Mouse (Mus musculus): ENCODE data around the gene Fam213a. TPM values are rescaled to one million over a fixed set of nuclear protein-coding genes. Genes with fewer than 3 reads are reported as not detected.

The Fam213a gene
- polyA plus RNA-seq, 1 experiment from 2014 or later, result 96.8 TPM

- ATAC-seq (replicated peaks; ENCODE audit: low FRiP score), result no peak
- no peak overlapping the region for H3K9ac ChIP-seq
- H3K27ac ChIP-seq, result no peak overlapping the region
- peaks cover 27% of the 10 kb centered on the region for H3K4me1 ChIP-seq
- H3K36me3 ChIP-seq, result peaks cover 29% of the 10 kb centered on the region
- no peaks in the 10 kb centered on the region for H3K27me3 ChIP-seq
- no peak overlapping the region for H3K4me3 ChIP-seq (replicated peaks)
- no peak overlapping the region for H3K4me2 ChIP-seq
- H3K9me3 ChIP-seq (replicated peaks), result no peaks in the 10 kb centered on the region
- 50% methylated on average over 4 of the region's 4 CpGs for WGBS
Observed at GRCm38 (mm10) chr14:41000801-41001200, 12.8 kb downstream of the Fam213a start.

DNA sequence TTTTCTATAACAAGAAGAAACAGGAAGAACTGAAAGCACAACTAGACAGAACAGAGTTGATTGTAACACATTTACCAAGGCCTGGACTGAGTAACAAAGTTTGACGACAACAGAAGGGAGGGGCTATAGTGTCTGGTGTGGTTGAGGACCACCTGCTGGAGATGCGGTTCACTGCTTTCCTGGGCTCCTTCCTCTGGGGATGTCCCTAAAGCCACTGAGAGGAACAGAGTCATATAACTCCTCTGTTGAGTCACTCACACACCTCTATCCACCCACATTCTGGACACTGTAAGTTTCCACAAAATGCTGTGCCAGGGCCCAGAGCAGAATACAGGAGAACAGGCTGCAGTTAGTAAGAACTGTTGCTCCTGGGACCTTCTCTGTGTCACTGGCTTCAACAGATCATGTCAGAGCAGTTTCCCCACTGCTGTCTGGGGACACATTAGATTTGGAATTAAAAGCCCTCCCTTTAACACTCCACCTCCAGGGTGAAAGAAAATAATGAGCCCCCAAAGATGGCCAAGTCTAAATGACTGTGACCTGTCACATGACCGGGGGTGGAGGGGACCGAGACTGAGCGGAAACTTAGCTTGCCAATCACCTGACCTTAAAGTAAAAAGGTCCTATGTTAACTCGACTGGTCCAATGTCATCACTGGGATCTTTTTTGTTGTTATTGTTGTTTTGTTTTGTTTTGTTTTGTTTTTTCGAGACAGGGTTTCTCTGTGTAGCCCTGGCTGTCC, 13.5 kb downstream of the Fam213a start:
- peak; percentile 35 for ATAC-seq (replicated peaks; ENCODE audit: low FRiP score)
- H3K27ac ChIP-seq, result peak overlapping the region; percentile 22; the same call in 1 of the 2 replicates
- no peak overlapping the region for H3K4me2 ChIP-seq
- no peak overlapping the region for H3K9ac ChIP-seq
- no peak overlapping the region for H3K4me3 ChIP-seq (replicated peaks)
- H3K9me3 ChIP-seq (replicated peaks), result no peaks in the 10 kb centered on the region
- peaks cover 29% of the 10 kb centered on the region for H3K36me3 ChIP-seq
- H3K27me3 ChIP-seq, result no peaks in the 10 kb centered on the region
- peaks cover 26% of the 10 kb centered on the region for H3K4me1 ChIP-seq
- 74% methylated on average over 7 of the region's 7 CpGs for WGBS

DNA sequence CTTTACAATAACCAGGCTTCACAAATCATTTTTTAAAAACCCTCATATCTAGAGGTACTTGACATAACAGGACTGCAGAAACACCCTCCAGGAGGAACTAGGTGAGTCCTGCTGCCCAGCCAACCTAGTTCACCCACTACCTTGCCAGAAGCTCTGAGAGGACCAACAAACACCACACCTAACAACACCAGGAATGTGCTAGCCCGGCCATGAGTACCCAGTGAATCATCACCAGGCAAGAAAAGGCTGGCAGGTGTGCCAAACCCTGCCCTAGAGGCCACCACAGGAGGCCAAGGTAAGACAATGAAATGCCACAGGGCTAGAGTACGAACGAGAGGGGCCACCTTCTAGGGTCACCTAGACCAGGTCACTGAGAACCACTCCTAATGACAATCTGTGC, 17.4 kb downstream of the Fam213a start:
- Histone ChIP-seq H3K4me1 (peaks cover 12% of the 10 kb centered on the region), H3K27ac (no peak overlapping the region), H3K27me3 (no peaks in the 10 kb centered on the region), H3K36me3 (peaks cover 46% of the 10 kb centered on the region), H3K9ac (no peak overlapping the region), H3K4me2 (no peak overlapping the region), H3K4me3 (replicated peaks) (no peak overlapping the region), H3K9me3 (replicated peaks) (no peaks in the 10 kb centered on the region)
- 83% methylated on average over 3 of the region's 3 CpGs for WGBS
- no peak for ATAC-seq (replicated peaks; ENCODE audit: low FRiP score)

- Histone ChIP-seq H3K4me1 (0 out of 2 replicates have a peak, but pooled peaks cover 7% of the 10 kb centered on the region), H3K27ac (no peak overlapping the region), H3K9me3 (replicated peaks) (no peaks in the 10 kb centered on the region), H3K9ac (no peak overlapping the region), H3K36me3 (peaks cover 28% of the 10 kb centered on the region), H3K4me2 (no peak overlapping the region), H3K27me3 (no peaks in the 10 kb centered on the region), H3K4me3 (replicated peaks) (no peak overlapping the region)
- 80% methylated on average over 6 of the region's 6 CpGs for WGBS
- no peak for ATAC-seq (replicated peaks; ENCODE audit: low FRiP score)
Observed at GRCm38 (mm10) chr14:40992464-40992863, 21.1 kb downstream of the Fam213a start.

DNA sequence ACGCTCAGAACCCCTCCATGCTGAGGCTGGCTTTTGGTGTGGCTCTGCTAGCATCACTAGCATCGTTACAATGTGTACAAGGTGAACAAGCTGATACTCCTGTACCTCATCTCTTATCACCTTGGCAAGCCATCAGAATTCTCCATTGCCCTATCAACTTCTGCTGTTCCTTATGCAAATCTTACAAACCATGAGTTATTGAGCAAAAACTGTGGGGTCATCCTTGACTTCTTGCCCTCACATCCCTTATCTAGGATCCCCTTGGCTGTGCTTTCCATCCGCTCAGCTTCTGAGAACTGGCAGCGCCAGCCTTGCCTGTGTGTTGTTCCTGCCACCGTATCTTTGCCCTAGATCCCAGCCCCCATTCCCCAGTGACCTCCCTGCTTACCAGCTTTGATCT, 24.8 kb downstream of the Fam213a start:
- H3K4me2 ChIP-seq, result no peak overlapping the region
- H3K4me1 ChIP-seq, result 0 out of 2 replicates have a peak, but pooled peaks cover 3% of the 10 kb centered on the region
- H3K27ac ChIP-seq, result no peak overlapping the region
- H3K4me3 ChIP-seq (replicated peaks), result no peak overlapping the region
- H3K36me3 ChIP-seq, result peaks cover 4% of the 10 kb centered on the region; the same call in 1 of the 2 replicates
- 85% methylated on average over 5 of the region's 5 CpGs for WGBS
- H3K9ac ChIP-seq, result no peak overlapping the region
- no peak for ATAC-seq (replicated peaks; ENCODE audit: low FRiP score)
- no peaks in the 10 kb centered on the region for H3K9me3 ChIP-seq (replicated peaks)
- no peaks in the 10 kb centered on the region for H3K27me3 ChIP-seq

DNA sequence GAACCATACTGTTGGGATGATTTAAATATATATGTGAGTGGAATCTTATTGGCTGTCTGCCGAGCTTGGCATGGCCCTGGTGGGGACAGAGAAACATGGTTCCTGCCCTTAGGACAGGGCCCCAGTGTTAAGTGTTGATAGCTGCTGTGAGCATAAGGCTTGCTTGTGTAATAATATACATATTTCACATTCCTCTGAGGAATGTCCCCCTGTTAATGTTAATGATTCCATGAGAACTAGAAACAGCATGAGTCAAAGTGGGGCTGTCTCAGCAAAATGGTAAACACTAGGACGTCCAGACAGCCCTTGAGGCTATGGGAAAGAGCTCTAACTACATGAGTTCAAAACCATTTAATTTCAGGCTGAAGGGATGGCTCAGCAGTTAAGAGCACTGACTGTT, 26.4 kb downstream of the Fam213a start:
- Histone ChIP-seq H3K9me3 (replicated peaks) (no peaks in the 10 kb centered on the region), H3K4me2 (no peak overlapping the region), H3K4me3 (replicated peaks) (no peak overlapping the region), H3K27me3 (no peaks in the 10 kb centered on the region), H3K27ac (no peak overlapping the region), H3K36me3 (no peaks in the 10 kb centered on the region), H3K9ac (no peak overlapping the region), H3K4me1 (0 out of 2 replicates have a peak, but pooled peaks cover under 1% of the 10 kb centered on the region)
- 79% methylated on average over 2 of the region's 2 CpGs for whole genome bisulfite sequencing
- ATAC-seq (replicated peaks; ENCODE audit: low FRiP score), result no peak

GRCm38 (mm10) chr14:40985635-40986034, 28.0 kb downstream of the Fam213a start:
- ATAC-seq (replicated peaks; ENCODE audit: low FRiP score), result no peak
- Histone ChIP-seq H3K4me3 (replicated peaks) (no peak overlapping the region), H3K27ac (no peak overlapping the region), H3K9me3 (replicated peaks) (no peaks in the 10 kb centered on the region), H3K4me1 (no peaks in the 10 kb centered on the region), H3K9ac (no peak overlapping the region), H3K36me3 (no peaks in the 10 kb centered on the region), H3K4me2 (no peak overlapping the region), H3K27me3 (no peaks in the 10 kb centered on the region)
- 76% methylated on average over 4 of the region's 4 CpGs for WGBS

- no peaks in the 10 kb centered on the region for H3K27me3 ChIP-seq
- H3K36me3 ChIP-seq, result no peaks in the 10 kb centered on the region
- no peak overlapping the region for H3K4me3 ChIP-seq (replicated peaks)
- H3K27ac ChIP-seq, result no peak overlapping the region
- ATAC-seq (replicated peaks; ENCODE audit: low FRiP score), result no peak
- no peak overlapping the region for H3K4me2 ChIP-seq
- H3K4me1 ChIP-seq, result 0 out of 2 replicates have a peak, but pooled peaks cover 4% of the 10 kb centered on the region
- H3K9ac ChIP-seq, result no peak overlapping the region
- WGBS, result 63% methylated on average over 1 of the region's 1 CpGs
- H3K9me3 ChIP-seq (replicated peaks), result no peaks in the 10 kb centered on the region
Observed at GRCm38 (mm10) chr14:40979723-40980122, 33.9 kb downstream of the Fam213a start.

GRCm38 (mm10) chr14:40979002-40979401, 34.6 kb downstream of the Fam213a start:
- Histone ChIP-seq H3K4me2 (no peak overlapping the region), H3K36me3 (no peaks in the 10 kb centered on the region), H3K9ac (no peak overlapping the region), H3K4me3 (replicated peaks) (no peak overlapping the region), H3K27me3 (no peaks in the 10 kb centered on the region), H3K9me3 (replicated peaks) (no peaks in the 10 kb centered on the region), H3K4me1 (0 out of 2 replicates have a peak, but pooled peaks cover 4% of the 10 kb centered on the region), H3K27ac (no peak overlapping the region)
- WGBS, result 51% methylated on average over 4 of the region's 4 CpGs
- ATAC-seq (replicated peaks; ENCODE audit: low FRiP score), result peak; percentile 92

GRCm38 (mm10) chr14:40975127-40975721, 38.4 kb downstream of the Fam213a start:
- WGBS, result 75% methylated on average over 6 of the region's 6 CpGs
- H3K9ac ChIP-seq, result no peak overlapping the region
- no peak overlapping the region for H3K4me3 ChIP-seq (replicated peaks)
- H3K36me3 ChIP-seq, result no peaks in the 10 kb centered on the region
- H3K27me3 ChIP-seq, result no peaks in the 10 kb centered on the region
- ATAC-seq (replicated peaks; ENCODE audit: low FRiP score), result peak; percentile 72
- no peak overlapping the region for H3K4me2 ChIP-seq
- H3K4me1 ChIP-seq, result 0 out of 2 replicates have a peak, but pooled peaks cover 4% of the 10 kb centered on the region
- H3K27ac ChIP-seq, result no peak overlapping the region
- H3K9me3 ChIP-seq (replicated peaks), result no peaks in the 10 kb centered on the region

DNA sequence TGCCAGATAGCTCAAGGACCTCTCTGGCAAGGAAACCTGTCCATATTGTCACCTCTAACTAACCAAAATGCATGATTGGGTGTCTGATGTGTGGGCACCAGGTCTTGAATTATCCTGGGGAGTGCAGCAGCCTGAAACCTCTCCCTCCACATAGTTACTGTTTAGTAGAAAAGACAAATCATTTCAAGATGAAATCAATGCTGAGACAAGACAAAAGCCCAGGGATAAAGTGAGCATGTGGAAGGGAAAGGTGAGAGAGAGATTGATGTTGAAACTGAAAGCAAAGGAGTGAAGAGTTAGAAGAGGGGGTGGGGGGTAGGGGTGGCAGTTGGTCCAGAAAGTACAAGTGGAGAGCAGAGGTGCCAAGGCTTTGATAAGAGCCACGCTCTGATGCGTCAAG, 45.5 kb downstream of the Fam213a start:
- 90% methylated on average over 2 of the region's 2 CpGs for WGBS

GRCm38 (mm10) chr14:40967598-40967900, 46.0 kb downstream of the Fam213a start:
- peaks cover 41% of the 10 kb centered on the region for H3K4me1 ChIP-seq
- peak overlapping the region; percentile 75 for H3K4me2 ChIP-seq
- H3K9ac ChIP-seq, result peak overlapping the region; percentile 51
- peak overlapping the region; percentile 87 for H3K4me3 ChIP-seq (replicated peaks)
- H3K9me3 ChIP-seq (replicated peaks), result no peaks in the 10 kb centered on the region
- 4% methylated on average over 6 of the region's 6 CpGs for WGBS
- H3K36me3 ChIP-seq, result no peaks in the 10 kb centered on the region
- peak overlapping the region; percentile 93 for H3K27ac ChIP-seq
- no peaks in the 10 kb centered on the region for H3K27me3 ChIP-seq
- ATAC-seq (replicated peaks; ENCODE audit: low FRiP score), result peak; percentile 0; the same call in 1 of the 2 replicates

More for the DNA sequence above, 45.5 kb downstream of the Fam213a start:
- ATAC-seq (replicated peaks; ENCODE audit: low FRiP score), result no peak
- Histone ChIP-seq H3K4me1 (peaks cover 36% of the 10 kb centered on the region), H3K27me3 (no peaks in the 10 kb centered on the region), H3K9me3 (replicated peaks) (no peaks in the 10 kb centered on the region), H3K36me3 (no peaks in the 10 kb centered on the region), H3K9ac (0 out of 2 replicates have a peak overlapping the region, but pooled peaks have one; percentile 51), H3K27ac (no peak overlapping the region), H3K4me3 (replicated peaks) (peak overlapping the region; percentile 87; the same call in 1 of the 2 replicates), H3K4me2 (peak overlapping the region; percentile 75)
